Mouse (Mus musculus): ENCODE results near the gene Gm2a. TPM values are rescaled to one million over a fixed set of nuclear protein-coding genes. Genes with fewer than 3 reads are reported as not detected.
A peak's percentile ranks its signal among the peaks of the same experiment; 100 is the strongest.
"Not testable (repeated sequence)": the region's sequence is repeated elsewhere in the genome, so short reads cannot be mapped to it uniquely, and the experiment has no call there.

Gm2a gene
- polyA plus RNA-seq, 1 experiment from 2014 or later, result 11.5 TPM

DNA sequence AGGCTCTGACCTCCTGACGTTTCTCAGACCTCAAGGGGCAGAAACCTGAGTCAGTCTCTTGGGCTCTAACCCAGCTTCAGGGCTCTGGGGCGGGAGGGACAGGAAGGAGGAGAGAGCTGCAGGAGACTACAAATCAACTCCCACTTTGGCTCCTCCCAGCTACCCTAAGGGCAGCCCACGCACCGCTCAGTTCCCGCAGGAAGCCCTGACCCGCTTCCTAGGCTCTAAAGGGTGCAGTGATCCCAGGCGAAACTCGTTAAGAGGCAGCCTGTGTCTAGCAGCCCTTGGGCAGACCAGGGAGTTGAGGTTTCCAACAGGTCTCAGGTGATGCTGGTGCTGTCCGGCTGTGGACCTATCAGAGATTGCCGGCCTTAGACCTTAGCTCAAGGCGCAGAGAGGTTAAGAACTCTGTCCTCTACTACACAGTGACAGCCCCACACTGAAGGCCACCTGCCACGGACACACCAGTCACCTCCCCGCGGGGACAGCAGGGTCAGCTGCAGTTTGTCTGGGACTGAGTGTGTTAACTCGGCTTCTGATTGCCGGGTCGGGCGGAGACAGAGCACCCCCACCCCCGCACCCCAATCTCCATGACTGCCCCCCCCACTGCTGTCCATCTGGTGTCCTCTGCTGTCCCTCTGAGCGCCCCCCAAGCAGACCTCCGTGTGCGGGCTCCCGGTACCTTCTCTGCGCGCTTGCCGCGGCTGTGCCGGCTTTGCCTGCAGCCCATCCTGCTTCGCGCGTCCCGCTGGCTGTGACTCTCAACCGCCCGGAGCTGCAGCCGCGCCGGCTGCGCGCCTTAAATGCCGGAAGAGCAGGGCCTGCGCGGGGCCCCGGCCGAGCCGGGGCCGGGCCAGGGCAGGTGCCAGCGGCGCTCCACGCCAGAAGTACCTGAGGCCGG lies 20.3 kb upstream of the Gm2a start, which contains the start of gene Ccdc69:
TSS of gene Ccdc69 (minus strand) at position 801 of the 901 bp plus-strand sequence.
- H3K36me3 ChIP-seq (ENCODE audit: poor library complexity, severe bottlenecking), result no peaks in the 10 kb centered on the region
- H3K4me1 ChIP-seq, result peaks cover 18% of the 10 kb centered on the region
- peak within 1 kb of the TSS; percentile 87 for H3K4me2 ChIP-seq
- 0 out of 2 replicates have a peak, but pooled peaks cover 4% of the 10 kb centered on the region for H3K9me3 ChIP-seq (replicated peaks)
- peak within 1 kb of the TSS; percentile 64 for H3K9ac ChIP-seq
- peak; percentile 57 for ATAC-seq
- peaks cover 20% of the 10 kb centered on the region for H3K27me3 ChIP-seq
- H3K27ac ChIP-seq, result no peak within 1 kb of the TSS
- WGBS, result under 1% methylated on average over 50 of the region's 50 CpGs
- peak within 1 kb of the TSS; percentile 41 for H3K4me3 ChIP-seq

GRCm38 (mm10) chr11:55078502-55078901 lies 19.4 kb upstream of the Gm2a start:
- peak overlapping the region; percentile 87 for H3K4me2 ChIP-seq

DNA sequence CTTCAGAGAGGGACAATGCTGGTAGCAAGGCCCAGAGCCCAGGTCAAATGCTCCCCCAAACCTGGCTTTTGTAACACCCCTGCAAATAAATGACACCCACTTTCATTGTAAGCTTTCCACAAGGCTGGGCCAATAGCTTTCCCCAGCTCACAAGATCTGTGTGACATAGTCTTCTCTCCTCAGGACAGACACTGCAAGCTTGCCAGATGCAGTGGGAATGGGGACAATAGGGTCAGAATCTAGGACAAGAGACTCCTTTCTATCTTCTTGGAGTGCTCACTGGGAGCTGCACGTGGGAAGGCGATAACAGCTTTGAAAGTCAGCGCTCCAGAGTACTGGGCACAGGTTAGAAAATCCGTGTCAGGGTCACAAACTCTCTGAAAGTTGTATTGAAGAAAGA lies 18.7 kb upstream of the Gm2a start:
- 62% methylated on average over 4 of the region's 4 CpGs for WGBS
- Histone ChIP-seq H3K9me3 (replicated peaks) (0 out of 2 replicates have a peak, but pooled peaks cover 4% of the 10 kb centered on the region), H3K9ac (no peak overlapping the region), H3K4me1 (peaks cover 18% of the 10 kb centered on the region), H3K27ac (no peak overlapping the region), H3K36me3 (ENCODE audit: poor library complexity, severe bottlenecking) (no peaks in the 10 kb centered on the region), H3K27me3 (peaks cover 20% of the 10 kb centered on the region), H3K4me3 (no peak overlapping the region), H3K4me2 (no peak overlapping the region)
- ATAC-seq, result no peak

More at GRCm38 (mm10) chr11:55078502-55078901, 19.4 kb upstream of the Gm2a start:
- H3K27me3 ChIP-seq, result peaks cover 20% of the 10 kb centered on the region
- no peak overlapping the region for H3K27ac ChIP-seq
- 55% methylated on average over 3 of the region's 3 CpGs for WGBS
- 0 out of 2 replicates have a peak, but pooled peaks cover 4% of the 10 kb centered on the region for H3K9me3 ChIP-seq (replicated peaks)
- H3K4me1 ChIP-seq, result peaks cover 18% of the 10 kb centered on the region
- no peak for ATAC-seq
- no peak overlapping the region for H3K9ac ChIP-seq
- no peaks in the 10 kb centered on the region for H3K36me3 ChIP-seq (ENCODE audit: poor library complexity, severe bottlenecking)
- H3K4me3 ChIP-seq, result no peak overlapping the region

DNA sequence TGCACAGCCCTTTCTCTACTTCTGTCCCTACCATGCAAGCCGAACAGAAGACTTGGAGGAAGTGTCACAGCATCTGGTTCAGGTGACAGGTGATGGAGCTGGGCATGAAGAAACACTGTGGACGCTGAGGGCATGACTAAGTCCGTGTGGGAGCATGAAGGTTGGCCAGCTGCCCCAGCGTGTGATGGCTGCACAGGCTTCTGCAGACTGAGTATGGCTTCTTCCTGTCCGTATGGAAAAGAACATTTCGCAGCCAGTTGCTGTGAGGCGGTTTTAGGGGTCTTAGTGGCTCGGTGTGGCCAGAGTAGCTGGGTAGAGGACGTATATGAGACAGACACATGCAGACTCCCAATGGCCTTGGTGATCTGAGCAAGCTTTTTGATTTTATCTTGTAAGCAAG lies 16.7 kb upstream of the Gm2a start:
- no peak overlapping the region for H3K4me3 ChIP-seq
- 0 out of 2 replicates have a peak, but pooled peaks cover 4% of the 10 kb centered on the region for H3K9me3 ChIP-seq (replicated peaks)
- H3K4me2 ChIP-seq, result no peak overlapping the region
- no peaks in the 10 kb centered on the region for H3K36me3 ChIP-seq (ENCODE audit: poor library complexity, severe bottlenecking)
- peaks cover 20% of the 10 kb centered on the region for H3K27me3 ChIP-seq
- H3K9ac ChIP-seq, result no peak overlapping the region
- ATAC-seq, result no peak
- H3K27ac ChIP-seq, result no peak overlapping the region
- peaks cover 14% of the 10 kb centered on the region for H3K4me1 ChIP-seq
- WGBS, result 90% methylated on average over 9 of the region's 9 CpGs

GRCm38 (mm10) chr11:55084629-55085028 lies 13.3 kb upstream of the Gm2a start:
- H3K9me3 ChIP-seq (replicated peaks), result 0 out of 2 replicates have a peak, but pooled peaks cover 4% of the 10 kb centered on the region
- H3K9ac ChIP-seq, result no peak overlapping the region
- no peak overlapping the region for H3K4me2 ChIP-seq
- no peak overlapping the region for H3K27ac ChIP-seq
- WGBS, result 82% methylated on average over 4 of the region's 4 CpGs
- H3K4me1 ChIP-seq, result no peaks in the 10 kb centered on the region
- H3K27me3 ChIP-seq, result no peaks in the 10 kb centered on the region
- no peak overlapping the region for H3K4me3 ChIP-seq
- H3K36me3 ChIP-seq (ENCODE audit: poor library complexity, severe bottlenecking), result no peaks in the 10 kb centered on the region
- ATAC-seq, result no peak

- Histone ChIP-seq H3K9ac (no peak overlapping the region), H3K36me3 (ENCODE audit: poor library complexity, severe bottlenecking) (no peaks in the 10 kb centered on the region), H3K4me1 (no peaks in the 10 kb centered on the region), H3K27me3 (no peaks in the 10 kb centered on the region), H3K4me2 (no peak overlapping the region), H3K4me3 (no peak overlapping the region), H3K9me3 (replicated peaks) (no peaks in the 10 kb centered on the region), H3K27ac (no peak overlapping the region)
- 70% methylated on average over 5 of the region's 5 CpGs for WGBS
- no peak for ATAC-seq
Measured at GRCm38 (mm10) chr11:55085396-55085795, 12.5 kb upstream of the Gm2a start.

DNA sequence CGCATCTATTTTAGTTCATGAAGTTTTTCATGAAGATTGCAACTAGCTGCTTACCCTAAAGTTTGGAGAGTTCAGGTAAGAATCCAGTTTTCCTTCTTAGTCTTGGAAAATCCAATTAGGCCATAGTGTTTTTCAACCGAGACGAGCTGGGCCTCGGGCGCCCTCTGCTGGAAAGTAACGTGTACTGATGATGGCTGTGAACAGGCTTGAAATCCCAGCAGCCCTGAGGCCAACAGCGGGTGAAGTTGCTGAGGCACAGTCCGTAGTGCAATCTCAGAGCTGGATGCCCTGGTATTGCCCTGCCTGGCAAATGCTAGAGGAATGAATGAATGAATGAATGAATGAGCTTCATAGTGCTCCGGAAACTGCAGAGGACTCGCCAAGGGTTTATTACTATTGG lies 10.9 kb upstream of the Gm2a start:
- ATAC-seq, result peak; percentile 75
- Histone ChIP-seq H3K27me3 (no peaks in the 10 kb centered on the region), H3K4me2 (no peak overlapping the region), H3K4me1 (no peaks in the 10 kb centered on the region), H3K9ac (no peak overlapping the region), H3K9me3 (replicated peaks) (no peaks in the 10 kb centered on the region), H3K36me3 (ENCODE audit: poor library complexity, severe bottlenecking) (no peaks in the 10 kb centered on the region), H3K27ac (no peak overlapping the region), H3K4me3 (no peak overlapping the region)
- 3% methylated on average over 10 of the region's 10 CpGs for WGBS

- no peaks in the 10 kb centered on the region for H3K4me1 ChIP-seq
- H3K4me3 ChIP-seq, result no peak overlapping the region
- no peaks in the 10 kb centered on the region for H3K27me3 ChIP-seq
- 74% methylated on average over 2 of the region's 2 CpGs for WGBS
- H3K27ac ChIP-seq, result no peak overlapping the region
- H3K36me3 ChIP-seq (ENCODE audit: poor library complexity, severe bottlenecking), result no peaks in the 10 kb centered on the region
- no peak overlapping the region for H3K9ac ChIP-seq
- no peak for ATAC-seq
- H3K4me2 ChIP-seq, result no peak overlapping the region
- no peaks in the 10 kb centered on the region for H3K9me3 ChIP-seq (replicated peaks)
Measured at GRCm38 (mm10) chr11:55089892-55090291, 8.0 kb upstream of the Gm2a start.

- H3K4me3 ChIP-seq, result no peak overlapping the region
- ATAC-seq, result no peak
- no peaks in the 10 kb centered on the region for H3K36me3 ChIP-seq (ENCODE audit: poor library complexity, severe bottlenecking)
- H3K4me2 ChIP-seq, result no peak overlapping the region
- 90% methylated on average over 7 of the region's 7 CpGs for WGBS
- H3K9me3 ChIP-seq (replicated peaks), result no peaks in the 10 kb centered on the region
- 0 out of 2 replicates have a peak, but pooled peaks cover under 1% of the 10 kb centered on the region for H3K4me1 ChIP-seq
- H3K9ac ChIP-seq, result no peak overlapping the region
- H3K27ac ChIP-seq, result no peak overlapping the region
- H3K27me3 ChIP-seq, result no peaks in the 10 kb centered on the region
Measured at GRCm38 (mm10) chr11:55093096-55093495, 4.8 kb upstream of the Gm2a start.

- not testable (repeated sequence) for H3K9ac ChIP-seq; H3K4me2 ChIP-seq; H3K9me3 ChIP-seq (replicated peaks); H3K36me3 ChIP-seq (ENCODE audit: poor library complexity, severe bottlenecking); H3K27ac ChIP-seq; H3K27me3 ChIP-seq; H3K4me3 ChIP-seq; ATAC-seq
- peaks cover 13% of the 10 kb centered on the region for H3K4me1 ChIP-seq
- 88% methylated on average over 4 of the region's 4 CpGs for WGBS
Measured at GRCm38 (mm10) chr11:55096296-55096695, 1.6 kb upstream of the Gm2a start.

- peaks cover 13% of the 10 kb centered on the region for H3K4me1 ChIP-seq
- H3K4me3 ChIP-seq, result peak overlapping the region; percentile 55
- H3K36me3 ChIP-seq (ENCODE audit: poor library complexity, severe bottlenecking), result no peaks in the 10 kb centered on the region
- H3K4me2 ChIP-seq, result peak overlapping the region; percentile 71
- no peaks in the 10 kb centered on the region for H3K27me3 ChIP-seq
- H3K9me3 ChIP-seq (replicated peaks), result no peaks in the 10 kb centered on the region
- no peak overlapping the region for H3K27ac ChIP-seq
- no peak overlapping the region for H3K9ac ChIP-seq
- 38% methylated on average over 11 of the region's 11 CpGs for WGBS
- ATAC-seq, result no peak
Measured at GRCm38 (mm10) chr11:55096731-55097462, 1.0 kb upstream of the Gm2a start.

Measured in forebrain, embryonic 13.5 days (tissue).